ENCODE assay signal across 18 mouse cellular contexts in genomic region chr16:23607911-23608410, GRCm38 (mm10).
A peak's percentile ranks its signal among the peaks of the same experiment; 100 is the strongest.
DNase-seq lines count a peak whose midpoint lies in the region; ATAC-seq and TF ChIP-seq lines count a peak whose summit lies in the region.
"Had no signal": no experiment of that assay in that cellular context is flagged by ENCODE, and none has a peak within 500 bp of the region (broad histone marks: within the 10 kb centered on the region; RNA-seq: fewer than 3 reads in every experiment).

No protein-coding gene starts in this region.

- no peak for TF ChIP-seq EP300 in stomach, postnatal 0 days (optimal IDR thresholded peaks at IDR 0.05)

- H3K27ac ChIP-seq in kidney, embryonic 16.5 days (ENCODE audit: low read length): no peak overlapping the region
- H3K27ac ChIP-seq in lung, embryonic 14.5 days (ENCODE audit: low read depth): no peak overlapping the region
- H3K27ac ChIP-seq in stomach, postnatal 0 days (replicated peaks): no peak overlapping the region
- H3K27ac ChIP-seq: embryonic facial prominence, embryonic 13.5 days; forebrain, embryonic 15.5 days; heart, embryonic 15.5 days; liver, embryonic 14.5 days; neural tube, embryonic 12.5 days had no signal

- H3K9ac ChIP-seq in kidney, embryonic 16.5 days (replicated peaks; ENCODE audit: low read length): no peak overlapping the region
- no peak overlapping the region for H3K9ac ChIP-seq in lung, embryonic 14.5 days
- H3K9ac ChIP-seq in stomach, postnatal 0 days (ENCODE audit: low read length): no peak overlapping the region
- H3K9ac ChIP-seq: embryonic facial prominence, embryonic 13.5 days; forebrain, embryonic 15.5 days; heart, embryonic 15.5 days; liver, embryonic 14.5 days; neural tube, embryonic 12.5 days had no signal

- H3K9me3 ChIP-seq in kidney, embryonic 16.5 days (ENCODE audit: low read length): peaks cover 5% of the 10 kb centered on the region; the same call in 1 of the 2 replicates
- no peaks in the 10 kb centered on the region for H3K9me3 ChIP-seq in lung, embryonic 14.5 days (ENCODE audit: low read depth, low read length)
- no peaks in the 10 kb centered on the region for H3K9me3 ChIP-seq in stomach, postnatal 0 days (ENCODE audit: control insufficient read depth, low read length)
- H3K9me3 ChIP-seq: embryonic facial prominence, embryonic 13.5 days; forebrain, embryonic 15.5 days; heart, embryonic 15.5 days; neural tube, embryonic 12.5 days had no signal

- H3K4me1 ChIP-seq in kidney, embryonic 16.5 days (ENCODE audit: insufficient read depth, low read length): no peaks in the 10 kb centered on the region
- H3K4me1 ChIP-seq in lung, embryonic 14.5 days (ENCODE audit: insufficient read depth): no peaks in the 10 kb centered on the region
- no peaks in the 10 kb centered on the region for H3K4me1 ChIP-seq in stomach, postnatal 0 days (replicated peaks; ENCODE audit: control insufficient read depth, insufficient read depth)
- H3K4me1 ChIP-seq: forebrain, embryonic 15.5 days; heart, embryonic 15.5 days; neural tube, embryonic 12.5 days had no signal

- ATAC-seq in kidney, embryonic 16.5 days (ENCODE audit: low FRiP score, low TSS enrichment): no peak
- no peak for ATAC-seq in lung, embryonic 14.5 days (ENCODE audit: insufficient read depth)
- no peak for ATAC-seq in stomach, postnatal 0 days (ENCODE audit: low FRiP score, low TSS enrichment)
- ATAC-seq: forebrain, embryonic 15.5 days; Patski had no signal

- H3K4me3 ChIP-seq in kidney, embryonic 16.5 days (ENCODE audit: low read length): no peak overlapping the region
- no peak overlapping the region for H3K4me3 ChIP-seq in lung, embryonic 14.5 days (ENCODE audit: low read depth, low read length)
- H3K4me3 ChIP-seq in stomach, postnatal 0 days (ENCODE audit: low read depth, low read length): no peak overlapping the region
- H3K4me3 ChIP-seq: embryonic facial prominence, embryonic 13.5 days; forebrain, embryonic 15.5 days; heart, embryonic 15.5 days; neural tube, embryonic 12.5 days had no signal

- no peaks in the 10 kb centered on the region for H3K36me3 ChIP-seq in kidney, embryonic 16.5 days (ENCODE audit: insufficient read depth, low read length)
- H3K36me3 ChIP-seq in lung, embryonic 14.5 days (ENCODE audit: insufficient read depth): no peaks in the 10 kb centered on the region
- H3K36me3 ChIP-seq in stomach, postnatal 0 days (ENCODE audit: control insufficient read depth, insufficient read depth, low read length): no peaks in the 10 kb centered on the region
- H3K36me3 ChIP-seq: embryonic facial prominence, embryonic 13.5 days; forebrain, embryonic 15.5 days; heart, embryonic 15.5 days; neural tube, embryonic 12.5 days had no signal

- 34% methylated on average over 1 of the region's 1 CpGs for WGBS in kidney, embryonic 16.5 days
- WGBS in lung, embryonic 14.5 days: 22% methylated on average over 1 of the region's 1 CpGs
- WGBS in stomach, postnatal 0 days: 14% methylated on average over 1 of the region's 1 CpGs

- peak; percentile 53 to 76 for DNase-seq in cerebellum, postnatal 10 days
- no peak for DNase-seq in cerebellum, adult 11-12 months
- DNase-seq in kidney, adult 9 months: peak; percentile 18
- peak; percentile 47 for DNase-seq in lung, embryonic 14.5 days
- DNase-seq in lung, postnatal 36 days: no peak
- peak; percentile 20 for DNase-seq in stomach, postnatal 0 days (ENCODE audit: low spot score)
- no peak for DNase-seq in spleen, adult 12 weeks (ENCODE audit: low spot score)
- DNase-seq: gastrocnemius, postnatal 25 days; right cerebral cortex, postnatal 4 days; thymus, postnatal 14 days had no signal

- no peak overlapping the region for H3K4me2 ChIP-seq in kidney, embryonic 16.5 days (replicated peaks; ENCODE audit: low read depth, low read length)
- H3K4me2 ChIP-seq in lung, embryonic 14.5 days: no peak overlapping the region
- no peak overlapping the region for H3K4me2 ChIP-seq in stomach, postnatal 0 days (replicated peaks; ENCODE audit: low read depth)
- H3K4me2 ChIP-seq: embryonic facial prominence, embryonic 13.5 days; forebrain, embryonic 15.5 days; heart, embryonic 15.5 days; midbrain, embryonic 11.5 days; neural tube, embryonic 12.5 days had no signal

- no peak for TF ChIP-seq CTCF in lung, embryonic 14.5 days (IDR thresholded peaks at IDR 0.05; ENCODE audit: low read depth)
- no peak for TF ChIP-seq CTCF in stomach, postnatal 0 days (IDR thresholded peaks at IDR 0.05; ENCODE audit: low read depth)

- H3K27me3 ChIP-seq in kidney, embryonic 16.5 days (ENCODE audit: insufficient read depth, low read length): no peaks in the 10 kb centered on the region
- H3K27me3 ChIP-seq in lung, embryonic 14.5 days (ENCODE audit: insufficient read depth, low read length): no peaks in the 10 kb centered on the region
- H3K27me3 ChIP-seq in stomach, postnatal 0 days (ENCODE audit: control insufficient read depth, insufficient read depth, low read length): no peaks in the 10 kb centered on the region
- H3K27me3 ChIP-seq: embryonic facial prominence, embryonic 13.5 days; forebrain, embryonic 15.5 days; heart, embryonic 15.5 days; neural tube, embryonic 12.5 days; Patski had no signal

Comparison
In these comparisons a context has a peak if more than half of its experiments do, and no peak if none do; other contexts are left out.
1. DNase-seq: peak in cerebellum, postnatal 10 days (2 of 2), kidney, adult 9 months (single experiment), lung, embryonic 14.5 days (single experiment) and stomach, postnatal 0 days (single experiment); none in cerebellum, adult 11-12 months (single experiment), lung, postnatal 36 days (single experiment) and spleen, adult 12 weeks (single experiment).